Mouse (Mus musculus): ENCODE data around the gene Tnr.

The Tnr gene

DNA sequence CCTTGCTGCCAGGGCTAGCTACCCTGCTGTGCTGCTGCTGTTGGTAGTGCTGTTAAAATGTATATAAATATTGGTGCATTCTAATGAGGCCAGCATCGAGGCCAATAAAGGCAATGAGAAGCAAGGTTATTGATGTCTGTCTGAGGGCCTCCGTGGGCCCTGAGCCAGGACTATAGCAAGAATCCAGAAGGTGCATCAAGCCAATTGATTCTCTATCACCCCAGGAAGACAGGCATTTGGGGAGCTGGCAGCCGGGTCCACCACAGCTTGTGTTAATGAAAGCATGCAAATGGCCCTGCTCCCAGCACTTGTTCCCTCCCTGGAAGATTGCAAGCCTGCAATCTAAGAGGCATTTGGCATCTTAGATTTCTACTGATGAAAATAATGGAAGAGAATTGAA, 54.8 kb downstream of the Tnr start:
- DNase-seq (ENCODE audit: low read depth, low spot score): no peak
- H3K27me3 ChIP-seq (ENCODE audit: control insufficient read depth, insufficient read depth, low read length, poor library complexity, severe bottlenecking): no peaks in the 10 kb centered on the region
- no peaks in the 10 kb centered on the region for H3K36me3 ChIP-seq (ENCODE audit: control insufficient read depth, insufficient read depth, low read length, poor library complexity, severe bottlenecking)

- H3K27me3 ChIP-seq (ENCODE audit: control insufficient read depth, insufficient read depth, low read length, poor library complexity, severe bottlenecking): no peaks in the 10 kb centered on the region
- no peak for DNase-seq (ENCODE audit: low read depth, low spot score)
- no peaks in the 10 kb centered on the region for H3K36me3 ChIP-seq (ENCODE audit: control insufficient read depth, insufficient read depth, low read length, poor library complexity, severe bottlenecking)
Observed at GRCm38 (mm10) chr1:159580335-159580921, 56.9 kb downstream of the Tnr start.

DNA sequence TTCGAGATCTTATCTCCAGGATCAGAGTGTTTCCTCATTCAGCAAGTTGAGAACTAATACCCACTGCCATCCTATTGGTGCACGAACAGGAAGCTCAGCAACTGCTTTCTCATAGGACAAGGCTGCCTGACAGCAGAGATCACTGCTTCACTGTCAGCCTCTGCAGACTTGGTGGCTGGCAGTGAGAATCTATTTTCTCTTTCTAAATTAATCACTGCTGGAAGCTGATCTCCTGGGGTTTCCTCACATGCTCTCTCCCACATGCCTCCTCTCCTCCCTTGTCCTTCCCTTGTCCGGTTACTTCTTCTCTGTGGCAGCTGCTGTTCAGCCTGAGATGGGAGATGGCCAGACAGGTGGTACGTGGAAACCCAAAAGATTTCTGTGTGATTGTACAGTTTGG, 60.3 kb downstream of the Tnr start:
- Histone ChIP-seq H3K27me3 (ENCODE audit: control insufficient read depth, insufficient read depth, low read length, poor library complexity, severe bottlenecking) (no peaks in the 10 kb centered on the region), H3K36me3 (ENCODE audit: control insufficient read depth, insufficient read depth, low read length, poor library complexity, severe bottlenecking) (no peaks in the 10 kb centered on the region)
- DNase-seq (ENCODE audit: low read depth, low spot score): no peak

DNA sequence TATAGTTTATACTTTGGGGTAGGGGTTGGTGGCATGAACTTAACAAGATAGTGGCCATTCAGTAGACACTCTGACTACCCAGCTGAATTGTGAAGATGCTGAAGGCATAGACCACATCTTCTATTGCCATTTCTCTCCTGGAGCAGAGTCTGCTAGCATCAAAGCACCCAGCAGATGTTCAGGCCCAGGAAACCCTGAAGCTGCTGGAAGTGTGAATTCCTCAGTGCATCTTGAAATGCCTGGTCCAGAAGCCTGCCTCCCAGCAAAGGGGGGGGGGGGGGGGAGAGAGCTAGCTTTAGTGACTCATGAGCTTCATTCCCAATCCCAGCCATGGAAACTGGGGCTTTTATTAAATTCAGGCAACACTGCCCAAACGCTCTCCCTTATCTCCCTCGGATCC, 65.2 kb downstream of the Tnr start:
- H3K27me3 ChIP-seq (ENCODE audit: control insufficient read depth, insufficient read depth, low read length, poor library complexity, severe bottlenecking): no peaks in the 10 kb centered on the region
- DNase-seq (ENCODE audit: low read depth, low spot score): no peak
- no peaks in the 10 kb centered on the region for H3K36me3 ChIP-seq (ENCODE audit: control insufficient read depth, insufficient read depth, low read length, poor library complexity, severe bottlenecking)

GRCm38 (mm10) chr1:159594099-159595058, 70.8 kb downstream of the Tnr start:
- Histone ChIP-seq H3K27me3 (ENCODE audit: control insufficient read depth, insufficient read depth, low read length, poor library complexity, severe bottlenecking) (no peaks in the 10 kb centered on the region), H3K36me3 (ENCODE audit: control insufficient read depth, insufficient read depth, low read length, poor library complexity, severe bottlenecking) (no peaks in the 10 kb centered on the region)
- DNase-seq (ENCODE audit: low read depth, low spot score): no peak

DNA sequence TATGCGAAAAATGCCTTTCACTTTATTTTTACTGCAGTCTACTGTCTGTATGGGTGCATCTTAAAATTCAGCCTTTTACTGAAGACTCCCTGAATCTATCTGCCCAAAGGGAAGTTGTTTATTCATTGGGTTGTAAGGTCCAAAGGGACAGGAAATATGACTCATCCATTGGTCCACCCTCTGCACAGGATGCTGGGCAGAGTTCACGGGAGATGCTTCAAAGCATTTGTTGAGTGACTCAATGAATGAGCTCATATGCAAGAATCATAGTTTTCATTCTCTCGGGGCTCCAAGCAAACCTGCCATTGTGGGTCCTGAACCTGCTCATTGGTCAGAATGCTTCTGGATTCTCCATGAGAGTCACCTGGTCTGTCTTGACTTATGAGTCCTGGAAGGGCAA, 72.2 kb downstream of the Tnr start:
- no peaks in the 10 kb centered on the region for H3K27me3 ChIP-seq (ENCODE audit: control insufficient read depth, insufficient read depth, low read length, poor library complexity, severe bottlenecking)
- H3K36me3 ChIP-seq (ENCODE audit: control insufficient read depth, insufficient read depth, low read length, poor library complexity, severe bottlenecking): no peaks in the 10 kb centered on the region
- DNase-seq (ENCODE audit: low read depth, low spot score): no peak

DNA sequence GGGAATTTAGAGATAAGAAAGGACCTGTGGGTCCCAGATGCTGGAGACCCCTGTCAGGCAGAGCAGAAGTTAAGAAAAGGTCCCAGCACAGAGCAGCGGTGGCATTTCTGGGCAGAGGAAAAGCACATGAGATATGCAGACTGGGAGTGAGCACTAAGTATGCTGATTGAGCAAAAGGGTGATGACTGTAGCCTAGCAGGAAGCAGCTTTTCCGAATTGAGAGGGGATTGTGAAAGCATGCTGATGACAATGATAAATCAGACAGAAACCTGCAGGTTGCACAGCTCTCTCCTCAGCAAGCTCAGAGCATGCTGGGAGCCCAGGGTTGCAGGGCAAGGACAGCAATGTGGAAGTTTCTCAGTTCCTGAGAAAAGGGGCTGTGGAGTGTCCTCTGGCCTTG, 73.1 kb downstream of the Tnr start:
- Histone ChIP-seq H3K27me3 (ENCODE audit: control insufficient read depth, insufficient read depth, low read length, poor library complexity, severe bottlenecking) (no peaks in the 10 kb centered on the region), H3K36me3 (ENCODE audit: control insufficient read depth, insufficient read depth, low read length, poor library complexity, severe bottlenecking) (no peaks in the 10 kb centered on the region)
- DNase-seq (ENCODE audit: low read depth, low spot score): no peak

DNA sequence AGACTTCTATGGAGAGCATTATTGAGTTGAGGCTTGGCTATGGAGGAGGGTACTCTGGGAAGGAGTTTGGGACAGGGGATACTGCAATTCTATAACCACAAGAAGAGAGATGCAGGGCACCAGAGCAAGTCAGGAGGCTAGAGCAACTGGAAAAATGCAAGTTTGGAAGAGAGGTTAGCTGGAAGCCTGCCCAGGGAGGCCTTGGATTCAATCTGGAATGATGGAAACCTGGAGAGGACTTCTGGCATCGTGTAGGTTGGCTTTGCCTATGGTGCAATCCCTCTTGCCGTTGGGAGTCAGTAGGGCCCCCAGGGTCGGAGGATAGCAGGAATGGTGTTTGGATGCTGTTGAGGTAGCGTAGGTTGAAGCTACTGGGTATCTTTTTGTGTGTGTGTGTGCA, 90.0 kb downstream of the Tnr start:
- H3K36me3 ChIP-seq (ENCODE audit: control insufficient read depth, insufficient read depth, low read length, poor library complexity, severe bottlenecking): no peaks in the 10 kb centered on the region
- no peak for DNase-seq (ENCODE audit: low read depth, low spot score)
- no peaks in the 10 kb centered on the region for H3K27me3 ChIP-seq (ENCODE audit: control insufficient read depth, insufficient read depth, low read length, poor library complexity, severe bottlenecking)

GRCm38 (mm10) chr1:159614062-159614601, 90.6 kb downstream of the Tnr start:
- H3K27me3 ChIP-seq (ENCODE audit: control insufficient read depth, insufficient read depth, low read length, poor library complexity, severe bottlenecking): no peaks in the 10 kb centered on the region
- no peaks in the 10 kb centered on the region for H3K36me3 ChIP-seq (ENCODE audit: control insufficient read depth, insufficient read depth, low read length, poor library complexity, severe bottlenecking)
- DNase-seq (ENCODE audit: low read depth, low spot score): no peak

DNA sequence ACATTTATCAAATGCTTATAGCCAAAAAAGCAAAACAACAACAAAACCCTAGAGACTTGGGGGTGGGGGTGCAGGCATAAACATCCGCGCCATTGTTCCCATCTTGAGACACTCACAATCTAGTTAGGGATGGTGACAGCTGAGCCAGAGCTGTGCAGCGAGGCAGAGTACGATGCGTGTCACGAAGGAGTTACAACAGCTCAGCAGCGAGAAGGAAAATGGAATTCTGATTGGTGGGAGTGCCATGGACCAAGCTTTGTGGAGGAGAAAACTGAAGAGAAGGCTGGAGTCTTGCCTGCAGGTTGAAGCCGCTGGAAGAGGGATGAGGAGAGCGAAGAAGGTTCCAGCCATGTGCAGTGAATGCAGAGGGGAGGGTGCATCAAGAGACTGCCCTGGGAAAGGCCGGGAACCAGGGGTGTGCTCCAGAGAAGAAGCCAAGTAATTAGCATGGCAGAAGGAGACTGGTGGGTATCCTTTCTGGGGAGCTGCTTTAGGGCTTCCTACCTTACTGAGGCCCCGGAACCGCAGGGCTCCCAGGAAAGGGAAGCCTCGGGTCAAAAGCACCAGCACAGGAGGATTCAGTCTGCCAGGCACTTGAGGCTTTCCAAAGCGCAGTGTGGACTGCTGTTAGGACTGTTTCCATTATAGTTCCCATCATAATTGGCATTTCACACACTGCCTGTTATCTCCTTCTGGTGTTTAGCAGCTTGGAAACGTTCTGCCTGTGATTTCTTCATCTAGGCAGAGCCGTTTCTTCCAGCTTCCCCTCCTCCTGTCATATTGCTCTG, 91.3 kb downstream of the Tnr start:
- Histone ChIP-seq H3K27me3 (ENCODE audit: control insufficient read depth, insufficient read depth, low read length, poor library complexity, severe bottlenecking) (no peaks in the 10 kb centered on the region), H3K36me3 (ENCODE audit: control insufficient read depth, insufficient read depth, low read length, poor library complexity, severe bottlenecking) (no peaks in the 10 kb centered on the region)
- DNase-seq (ENCODE audit: low read depth, low spot score): no peak

DNA sequence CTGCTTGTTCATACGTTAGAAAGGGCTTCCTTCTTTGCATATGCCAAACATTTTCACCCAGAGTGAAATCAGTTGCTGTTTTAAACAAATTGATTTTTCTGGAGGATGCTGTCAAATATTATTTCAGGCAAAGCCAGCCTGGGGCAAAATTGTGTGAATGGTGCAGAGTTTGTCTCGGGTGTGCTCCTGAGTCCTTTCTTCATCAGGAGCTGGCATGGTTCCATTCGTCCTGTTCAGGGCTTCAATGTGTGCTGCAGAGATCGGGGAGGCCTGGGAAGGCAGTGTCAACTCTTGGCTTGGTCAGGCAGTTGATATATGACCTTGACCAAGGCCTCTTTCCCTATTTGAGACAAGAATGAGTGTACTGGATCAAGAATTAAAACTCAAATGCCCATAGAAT, 92.1 kb downstream of the Tnr start:
- Histone ChIP-seq H3K36me3 (ENCODE audit: control insufficient read depth, insufficient read depth, low read length, poor library complexity, severe bottlenecking) (no peaks in the 10 kb centered on the region), H3K27me3 (ENCODE audit: control insufficient read depth, insufficient read depth, low read length, poor library complexity, severe bottlenecking) (no peaks in the 10 kb centered on the region)
- DNase-seq (ENCODE audit: low read depth, low spot score): no peak

DNA sequence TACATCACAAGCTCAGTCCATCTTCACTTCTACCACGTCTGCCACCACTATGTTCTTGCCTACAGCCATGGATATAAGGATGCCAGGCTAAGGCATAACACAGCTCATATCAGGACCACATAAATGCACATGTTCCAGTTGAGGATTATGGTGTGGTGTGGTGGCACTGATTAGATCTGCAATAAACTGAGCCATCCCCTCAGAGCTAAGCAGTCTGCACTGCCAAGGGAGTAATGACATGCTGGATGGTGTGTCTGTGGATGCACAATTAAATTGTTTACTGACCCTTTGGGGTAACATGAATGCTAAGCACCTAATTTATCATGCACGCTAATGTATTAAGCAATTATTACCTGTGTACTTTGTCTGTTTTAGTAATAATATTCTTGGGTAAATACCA, 95.6 kb downstream of the Tnr start:
- Histone ChIP-seq H3K36me3 (ENCODE audit: control insufficient read depth, insufficient read depth, low read length, poor library complexity, severe bottlenecking) (no peaks in the 10 kb centered on the region), H3K27me3 (ENCODE audit: control insufficient read depth, insufficient read depth, low read length, poor library complexity, severe bottlenecking) (no peaks in the 10 kb centered on the region)
- DNase-seq (ENCODE audit: low read depth, low spot score): no peak

- no peaks in the 10 kb centered on the region for H3K36me3 ChIP-seq (ENCODE audit: control insufficient read depth, insufficient read depth, low read length, poor library complexity, severe bottlenecking)
- no peaks in the 10 kb centered on the region for H3K27me3 ChIP-seq (ENCODE audit: control insufficient read depth, insufficient read depth, low read length, poor library complexity, severe bottlenecking)
- no peak for DNase-seq (ENCODE audit: low read depth, low spot score)
Observed at GRCm38 (mm10) chr1:159621321-159621720, 97.8 kb downstream of the Tnr start.

DNA sequence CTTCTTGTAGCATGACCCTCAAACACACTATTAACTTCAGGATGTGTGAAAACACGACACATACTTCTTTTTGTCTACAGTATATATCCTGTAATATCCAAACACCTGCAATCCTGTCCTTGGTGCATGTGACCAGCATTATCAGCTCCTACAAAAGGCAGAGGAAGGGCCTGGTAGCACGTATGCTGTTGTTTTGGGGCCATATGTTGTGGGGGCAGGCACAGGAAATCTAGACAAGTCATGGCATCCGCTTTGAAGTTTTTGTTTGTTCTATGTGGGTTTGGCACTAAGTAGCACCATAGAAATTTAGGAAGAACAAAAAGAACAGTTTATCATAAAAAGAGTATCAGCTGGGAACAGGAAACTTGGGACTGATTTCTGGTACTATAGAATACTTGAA, 105.5 kb downstream of the Tnr start:
- no peak for DNase-seq (ENCODE audit: low read depth, low spot score)
- no peaks in the 10 kb centered on the region for H3K27me3 ChIP-seq (ENCODE audit: control insufficient read depth, insufficient read depth, low read length, poor library complexity, severe bottlenecking)
- H3K36me3 ChIP-seq (ENCODE audit: control insufficient read depth, insufficient read depth, low read length, poor library complexity, severe bottlenecking): no peaks in the 10 kb centered on the region

Data from splenic B cell, adult 2 months (primary cell).